Mouse (Mus musculus): Measurements from ENCODE around the gene Pglyrp3. TPM values are rescaled to one million over a fixed set of nuclear protein-coding genes. Genes with fewer than 3 reads are reported as not detected.
"Not testable (repeated sequence)": the region's sequence is repeated elsewhere in the genome, so short reads cannot be mapped to it uniquely, and the experiment has no call there.

Gene Pglyrp3
- not detected in 2 replicates for polyA plus RNA-seq (2012; ENCODE audit: insufficient read depth, insufficient read length, missing spikeins)

DNA sequence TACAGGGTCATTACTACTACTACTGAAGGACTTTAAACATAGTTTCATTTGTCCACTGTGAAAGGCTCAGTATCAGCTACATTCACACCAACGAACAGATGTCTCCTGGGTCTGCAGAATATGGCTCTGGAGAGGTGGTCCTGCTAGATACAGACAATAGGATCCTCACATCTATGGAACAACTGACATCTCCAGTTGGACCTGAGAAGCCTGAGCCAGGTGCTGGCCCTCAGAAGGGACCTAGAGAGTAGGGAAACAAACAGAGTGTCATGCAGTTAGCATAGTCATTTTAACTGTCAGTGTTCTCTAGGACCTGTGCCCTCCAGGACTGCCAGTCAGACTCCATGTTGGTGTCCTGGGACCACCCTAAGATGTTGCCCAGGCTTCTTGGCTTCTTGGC lies at the start of gene Pglyrp3:
Pglyrp3 (plus strand) TSS at position 301 of the 400 bp plus-strand sequence.
- Histone ChIP-seq H3K27ac (ENCODE audit: insufficient read depth, low read depth, low read length) (no peak within 1 kb of the TSS), H3K4me3 (ENCODE audit: insufficient read depth, low read length) (no peak within 1 kb of the TSS), H3K4me1 (ENCODE audit: control insufficient read depth, insufficient read depth, low read length) (no peaks in the 10 kb centered on the region)
- TF ChIP-seq CTCF (IDR thresholded peaks at IDR 0.05; ENCODE audit: low read depth, low read length): no peak
- no peak for TF ChIP-seq POLR2A (IDR thresholded peaks at IDR 0.05; ENCODE audit: borderline replicate concordance, low read depth, low read length)

DNA sequence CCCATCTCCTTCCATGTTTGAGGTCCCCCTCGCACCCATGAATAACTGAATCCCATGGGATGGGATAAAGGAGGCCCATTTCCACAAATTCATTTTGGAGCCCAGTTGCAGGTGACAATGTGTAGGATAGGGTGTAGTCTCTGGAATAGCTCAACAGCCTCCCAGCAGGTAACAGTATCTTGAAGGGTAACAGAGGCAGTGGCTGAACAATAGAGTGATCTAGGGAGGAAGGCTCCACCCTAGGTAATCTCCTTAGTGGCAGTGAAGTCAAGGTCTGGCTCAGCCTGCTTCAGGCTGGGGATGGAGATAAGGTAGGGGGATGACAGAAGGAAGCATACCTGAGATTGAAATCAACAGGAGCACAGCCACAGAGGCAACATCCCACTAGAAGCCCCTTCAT lies 3.4 kb upstream of the Pglyrp3 start:
- no peak for TF ChIP-seq POLR2A (IDR thresholded peaks at IDR 0.05; ENCODE audit: borderline replicate concordance, low read depth, low read length)
- TF ChIP-seq CTCF (IDR thresholded peaks at IDR 0.05; ENCODE audit: low read depth, low read length): no peak
- Histone ChIP-seq H3K4me3 (ENCODE audit: insufficient read depth, low read length) (no peak overlapping the region), H3K27ac (ENCODE audit: insufficient read depth, low read depth, low read length) (no peak overlapping the region), H3K4me1 (ENCODE audit: control insufficient read depth, insufficient read depth, low read length) (no peaks in the 10 kb centered on the region)

DNA sequence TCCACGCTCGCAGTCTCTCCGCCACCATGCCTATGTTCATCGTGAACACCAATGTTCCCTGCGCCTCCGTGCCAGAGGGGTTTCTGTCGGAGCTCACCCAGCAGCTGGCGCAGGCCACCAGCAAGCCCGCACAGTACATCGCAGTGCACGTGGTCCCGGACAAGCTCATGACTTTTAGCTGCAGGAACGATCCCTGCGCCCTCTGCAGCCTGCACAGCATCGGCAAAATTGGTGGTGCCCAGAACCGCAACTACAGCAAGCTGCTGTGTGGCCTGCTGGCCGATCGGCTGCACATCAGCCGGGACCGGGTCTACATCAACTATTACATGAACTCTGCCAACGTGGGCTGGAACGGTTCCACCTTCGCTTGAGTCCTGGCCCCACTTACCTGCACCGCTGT lies 10.2 kb downstream of the Pglyrp3 start:
- H3K4me1 ChIP-seq (ENCODE audit: control insufficient read depth, insufficient read depth, low read length); H3K4me3 ChIP-seq (ENCODE audit: insufficient read depth, low read length); H3K27ac ChIP-seq (ENCODE audit: insufficient read depth, low read depth, low read length): not testable (repeated sequence)

DNA sequence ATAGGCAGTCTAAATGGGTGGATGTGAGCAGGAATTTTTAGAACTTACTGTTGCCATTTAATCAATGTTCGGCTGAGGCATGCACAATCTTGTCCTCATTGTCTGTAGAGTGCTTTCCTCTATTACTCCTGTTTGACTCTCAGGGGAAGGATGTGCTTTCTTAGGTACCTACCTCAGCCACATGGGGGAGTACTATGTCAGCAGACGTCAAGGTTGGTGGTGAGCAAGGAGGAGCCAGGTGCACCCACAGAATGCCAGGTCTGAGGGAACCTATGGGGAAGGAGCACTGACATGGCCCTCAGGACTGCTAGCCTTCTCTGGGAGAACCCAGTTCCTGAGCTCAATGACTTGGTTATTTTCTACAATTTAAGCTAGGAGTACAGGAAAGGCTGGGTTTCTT lies 18.8 kb downstream of the Pglyrp3 start:
- TF ChIP-seq CTCF (IDR thresholded peaks at IDR 0.05; ENCODE audit: low read depth, low read length) (no peak), POLR2A (IDR thresholded peaks at IDR 0.05; ENCODE audit: borderline replicate concordance, low read depth, low read length) (no peak)
- no peak overlapping the region for H3K4me3 ChIP-seq (ENCODE audit: insufficient read depth, low read length)
- H3K4me1 ChIP-seq (ENCODE audit: control insufficient read depth, insufficient read depth, low read length): no peaks in the 10 kb centered on the region
- no peak overlapping the region for H3K27ac ChIP-seq (ENCODE audit: insufficient read depth, low read depth, low read length)

DNA sequence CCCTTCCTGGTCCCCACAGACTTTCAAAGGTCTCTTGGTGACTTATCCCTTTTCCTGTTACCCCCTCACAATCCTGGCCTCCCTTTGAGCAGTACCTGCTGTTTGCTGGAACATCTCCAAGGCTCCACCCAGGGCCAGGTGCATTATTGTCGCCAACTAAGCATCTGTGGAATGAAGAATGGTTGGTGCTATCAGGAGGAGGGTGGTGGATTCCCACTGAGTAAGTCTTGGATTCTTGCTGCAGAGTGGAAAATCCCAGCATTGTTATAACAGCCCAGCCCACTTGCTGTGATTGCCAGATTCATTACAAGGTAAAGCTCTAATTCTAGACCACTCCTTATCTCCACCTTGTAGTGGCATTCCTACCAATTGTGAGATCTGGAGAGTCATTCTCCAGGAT lies 19.5 kb downstream of the Pglyrp3 start:
- Histone ChIP-seq H3K4me3 (ENCODE audit: insufficient read depth, low read length) (no peak overlapping the region), H3K27ac (ENCODE audit: insufficient read depth, low read depth, low read length) (no peak overlapping the region), H3K4me1 (ENCODE audit: control insufficient read depth, insufficient read depth, low read length) (no peaks in the 10 kb centered on the region)
- TF ChIP-seq CTCF (IDR thresholded peaks at IDR 0.05; ENCODE audit: low read depth, low read length) (no peak), POLR2A (IDR thresholded peaks at IDR 0.05; ENCODE audit: borderline replicate concordance, low read depth, low read length) (no peak)

DNA sequence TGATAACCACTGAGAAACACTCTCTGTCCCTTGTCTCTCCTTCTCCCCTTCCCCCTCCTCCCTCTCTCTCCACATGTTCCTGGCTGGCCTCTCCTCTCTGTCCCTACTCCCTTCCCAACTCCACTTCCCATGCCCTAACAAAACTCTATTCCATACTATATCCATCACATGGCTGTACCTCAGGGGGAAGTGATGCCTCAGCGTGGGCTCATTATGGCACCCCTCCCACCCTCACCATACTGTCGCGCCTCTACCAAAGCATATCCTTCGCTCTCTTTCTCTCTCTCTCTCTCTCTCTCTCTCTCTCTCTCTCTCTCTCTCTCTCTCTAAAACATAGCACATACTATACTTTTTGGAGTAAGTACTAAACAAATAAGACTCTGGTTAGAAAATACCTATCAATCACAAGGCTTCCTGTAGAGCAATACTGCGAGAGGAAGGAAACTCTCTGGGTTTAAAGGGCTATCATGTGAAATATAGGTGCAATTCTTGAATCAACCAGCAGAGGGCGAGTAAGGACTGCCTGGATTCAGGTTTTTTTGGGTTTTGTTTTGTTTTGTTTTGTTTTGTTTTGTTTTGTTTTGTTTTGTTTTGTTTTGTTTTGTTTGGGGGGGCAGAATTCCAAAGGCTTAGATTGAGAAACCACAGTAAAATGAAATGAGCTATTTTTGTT lies 36.1 kb downstream of the Pglyrp3 start:
- no peak overlapping the region for H3K4me3 ChIP-seq (ENCODE audit: insufficient read depth, low read length)
- no peak overlapping the region for H3K27ac ChIP-seq (ENCODE audit: insufficient read depth, low read depth, low read length)
- TF ChIP-seq POLR2A (IDR thresholded peaks at IDR 0.05; ENCODE audit: borderline replicate concordance, low read depth, low read length) (no peak), CTCF (IDR thresholded peaks at IDR 0.05; ENCODE audit: low read depth, low read length) (no peak)
- no peaks in the 10 kb centered on the region for H3K4me1 ChIP-seq (ENCODE audit: control insufficient read depth, insufficient read depth, low read length)

DNA sequence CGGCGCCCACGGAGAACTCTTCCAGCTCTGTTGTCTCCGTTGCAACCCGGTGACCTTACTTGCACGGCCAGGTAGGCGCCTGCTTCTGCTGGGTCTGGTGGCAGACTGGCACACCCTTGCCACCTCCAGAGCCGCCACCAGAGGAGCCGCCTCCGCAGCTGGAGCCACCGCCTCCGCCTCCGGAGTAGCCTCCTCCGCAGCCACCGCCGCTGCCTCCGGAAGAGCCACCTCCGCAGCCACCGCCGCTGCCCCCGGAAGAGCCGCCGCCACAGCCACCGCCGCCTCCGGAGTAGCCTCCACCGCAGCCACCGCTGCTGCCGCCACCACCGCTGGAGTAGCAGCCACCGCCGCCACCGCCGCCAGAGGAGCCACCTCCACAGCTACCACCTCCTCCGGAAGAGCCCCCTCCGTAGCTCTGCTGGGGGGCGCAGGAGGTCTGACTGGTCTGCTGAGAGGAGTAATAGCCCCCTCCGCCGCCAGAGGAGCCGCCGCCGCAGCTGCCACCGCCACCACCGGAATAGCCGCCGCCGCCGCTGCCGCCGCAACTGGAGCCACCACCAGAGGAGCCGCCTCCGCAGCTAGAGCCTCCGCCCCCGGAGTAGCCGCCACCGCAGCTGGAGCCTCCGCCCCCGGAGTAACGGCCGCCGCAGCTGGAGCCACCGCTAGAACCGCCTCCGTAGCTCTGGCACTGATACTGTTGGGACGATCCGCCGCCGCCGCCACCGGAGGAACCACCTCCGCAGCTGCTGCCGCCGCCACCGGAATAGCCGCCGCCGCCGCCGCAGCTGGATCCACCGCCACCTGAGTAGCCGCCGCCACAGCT lies 66.3 kb downstream of the Pglyrp3 start:
- Histone ChIP-seq H3K4me1 (ENCODE audit: control insufficient read depth, insufficient read depth, low read length) (no peaks in the 10 kb centered on the region), H3K4me3 (ENCODE audit: insufficient read depth, low read length) (peak overlapping the region; percentile 65), H3K27ac (ENCODE audit: insufficient read depth, low read depth, low read length) (no peak overlapping the region)
- TF ChIP-seq POLR2A (IDR thresholded peaks at IDR 0.05; ENCODE audit: borderline replicate concordance, low read depth, low read length) (no peak), CTCF (IDR thresholded peaks at IDR 0.05; ENCODE audit: low read depth, low read length) (no peak)

Other genes starting within 250 kb of the Pglyrp3 start
- not detected in 2 replicates for gene Lor, start 68.6 kb downstream of the Pglyrp3 start, polyA plus RNA-seq (2012; ENCODE audit: insufficient read depth, insufficient read length, missing spikeins)
- not detected in 2 replicates for gene Prr9, start 109.4 kb downstream of the Pglyrp3 start, polyA plus RNA-seq (2012; ENCODE audit: insufficient read depth, insufficient read length, missing spikeins)
- gene Lelp1, start 128.2 kb downstream of the Pglyrp3 start, polyA plus RNA-seq (2012; ENCODE audit: insufficient read depth, insufficient read length, missing spikeins): not detected in 2 replicates
- not detected in 2 replicates for gene Sprr2a1, start 201.2 kb downstream of the Pglyrp3 start, polyA plus RNA-seq (2012; ENCODE audit: insufficient read depth, insufficient read length, missing spikeins)
- gene Sprr2a2, start 201.3 kb downstream of the Pglyrp3 start, polyA plus RNA-seq (2012; ENCODE audit: insufficient read depth, insufficient read length, missing spikeins): not detected in 2 replicates

Measured in bone marrow macrophage, adult 2 months (primary cell).